Mouse (Mus musculus) midbrain, postnatal 0 days (tissue): ENCODE results near the gene Slc44a3. TPM values are rescaled to one million over a fixed set of nuclear protein-coding genes. Genes with fewer than 3 reads are reported as not detected.

Source experiments
- ATAC-seq: fragments of 200-750 bp; cut with Nextera tagmentation; 2 replicates; pipeline ENCODE4 v1.8.0; 2017; ENCODE audit warnings: moderate number of reproducible peaks, mild to moderate bottlenecking, moderate TSS enrichment, moderate library complexity; ENCODE audit not compliant: low FRiP score
- DNase-seq: peaks from one replicate; pipeline ENCODE4 v3.0.0-alpha.2; 2015; ENCODE audit warnings: low spot score
- H3K27ac ChIP-seq: fragments of 300-500 bp; sonication (generic); 2 replicates; pipeline ENCODE4 v1.5.1; 2014; ENCODE audit warnings: low read depth, mild to moderate bottlenecking, low read length, mixed read lengths
- H3K27me3 ChIP-seq: fragments of 300-500 bp; sonication (generic); 2 replicates; pipeline ENCODE4 v1.6.1; 2014; ENCODE audit warnings: low read length, control low read depth, mixed read lengths; ENCODE audit not compliant: insufficient read depth
- H3K36me3 ChIP-seq: fragments of 300-500 bp; sonication (generic); 2 replicates; pipeline ENCODE4 v1.6.1; 2014; ENCODE audit warnings: low read length, control low read depth, mixed read lengths; ENCODE audit not compliant: insufficient read depth
- H3K4me1 ChIP-seq: fragments of 300-500 bp; sonication (generic); 2 replicates; pipeline ENCODE4 v1.6.1; 2014; ENCODE audit warnings: mild to moderate bottlenecking, control low read depth, antibody characterized with exemption, low read length, mixed read lengths; ENCODE audit not compliant: insufficient read depth
- H3K4me2 ChIP-seq: fragments of 300-500 bp; sonication (generic); 2 replicates; pipeline ENCODE4 v1.6.1; 2014; ENCODE audit warnings: low read depth, mild to moderate bottlenecking, low read length, mixed read lengths; ENCODE audit not compliant: poor library complexity, severe bottlenecking
- H3K4me3 ChIP-seq: fragments of 300-500 bp; sonication (generic); 2 replicates; pipeline ENCODE4 v1.5.1; 2014; ENCODE audit warnings: low read depth, mild to moderate bottlenecking, low read length, moderate library complexity
- H3K9ac ChIP-seq: fragments of 300-500 bp; sonication (generic); replicated peaks from 2 replicates; pipeline ENCODE4 v1.6.1; 2014; ENCODE audit warnings: mild to moderate bottlenecking, low read length, moderate library complexity, mixed read lengths; ENCODE audit not compliant: poor library complexity, severe bottlenecking
- H3K9me3 ChIP-seq: fragments of 300-500 bp; sonication (generic); 2 replicates; pipeline ENCODE4 v1.6.1; 2016; ENCODE audit warnings: low read length, control low read depth
- CTCF ChIP-seq: IDR thresholded peaks from 2 replicates; pipeline ENCODE4 v1.5.1; 2016; ENCODE audit warnings: antibody characterized with exemption, mild to moderate bottlenecking
- WGBS: fragments of 180-500 bp; shearing (Covaris S2); extraction: QIAGEN DNeasy Blood & Tissue Kit; methylation state at CpG from one replicate; pipeline ENCODE4 v1.1.7; 2014; 5-methylcytosine and 5-hydroxymethylcytosine counted together
- polyA plus RNA-seq: library from polyadenylated mRNA; unstranded; fragments of >200 nt; fragmentation: Nextera tagmentation; extraction: Ambion mirVana; gene quantifications from 2 replicates; pipeline ENCODE4 v1.2.1, GENCODE M21; 2015
- total RNA-seq: library from RNA; depleted of rRNA; stranded (reverse); fragments of >200 nt; gene quantifications from 2 replicates; pipeline ENCODE4 v1.2.3, GENCODE M21; 2014; rRNA removed

Slc44a3 gene
- total and polyA plus RNA-seq, 2 experiments from 2014 or later = 0.22 to 0.47 TPM

DNA sequence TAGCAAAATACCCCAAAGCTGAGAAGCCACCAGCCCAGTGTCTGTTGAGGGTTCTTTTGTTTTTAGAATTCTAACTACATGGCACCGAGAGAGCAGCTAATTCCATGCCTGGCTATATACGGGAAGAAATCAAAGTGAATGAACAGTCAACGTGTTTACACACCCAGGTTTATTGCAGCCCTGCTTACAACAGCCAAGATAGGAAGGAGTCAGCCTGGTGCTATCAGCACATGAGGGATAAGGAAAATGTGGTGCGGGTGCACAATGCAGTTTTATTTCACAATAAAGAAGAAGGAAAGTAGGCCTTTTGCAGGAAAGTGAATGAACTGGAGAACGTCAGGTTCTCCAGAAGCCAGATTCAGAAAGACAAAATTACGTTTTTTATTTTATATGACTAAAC lies 120.8 kb downstream of the Slc44a3 start:
- Histone ChIP-seq H3K4me2 (no peak overlapping the region), H3K36me3 (no peaks in the 10 kb centered on the region), H3K9ac (no peak overlapping the region), H3K4me3 (no peak overlapping the region), H3K4me1 (no peaks in the 10 kb centered on the region), H3K9me3 (no peaks in the 10 kb centered on the region), H3K27me3 (no peaks in the 10 kb centered on the region), H3K27ac (no peak overlapping the region)
- no peak for TF ChIP-seq CTCF
- WGBS = 82% methylated on average over 6 of the region's 6 CpGs
- DNase-seq = no peak
- ATAC-seq = no peak

Other genes with a start within 250 kb of the Slc44a3 start
- gene Tmem56, start 249.3 kb downstream of the Slc44a3 start, total RNA-seq = 12.2 and 15.0 TPM in 2 replicates
- gene Tmem56, start 249.3 kb downstream of the Slc44a3 start, polyA plus RNA-seq = 2.9 and 3.3 TPM in 2 replicates
- 18.5 and 18.8 TPM in 2 replicates for gene Alg14, start 240.6 kb downstream of the Slc44a3 start, total RNA-seq
- 26.0 and 31.1 TPM in 2 replicates for gene Alg14, start 240.6 kb downstream of the Slc44a3 start, polyA plus RNA-seq
- 116 and 122 TPM in 2 replicates for gene Cnn3, start 105.9 kb downstream of the Slc44a3 start, total RNA-seq
- gene Cnn3, start 105.9 kb downstream of the Slc44a3 start, polyA plus RNA-seq = 181 and 187 TPM in 2 replicates
- gene 4930432M17Rik, start 138.4 kb upstream of the Slc44a3 start, total RNA-seq = not detected in 2 replicates
- gene 4930432M17Rik, start 138.4 kb upstream of the Slc44a3 start, polyA plus RNA-seq = not detected in 2 replicates
- gene F3, start 191.1 kb upstream of the Slc44a3 start, total RNA-seq = 12.6 and 15.6 TPM in 2 replicates
- gene F3, start 191.1 kb upstream of the Slc44a3 start, polyA plus RNA-seq = 16.5 and 16.7 TPM in 2 replicates